Mouse (Mus musculus) spleen, adult 2 months (tissue): ENCODE measurements around the gene Rpl35. TPM values are rescaled to one million over a fixed set of nuclear protein-coding genes. Genes with fewer than 3 reads are reported as not detected.

Source experiments
- DNase-seq, 2 experiments: peaks; one replicate each; pipeline versions ENCODE4 v3.0.0 to v3.0.0-alpha.2; 2012 to 2021; ENCODE audit warnings: low spot score in 2 of 2, low read depth in 1 of 2
- H3K27ac ChIP-seq: fragments of 200-500 bp; 2 replicates; pipeline ENCODE4 v1.5.1; 2012; ENCODE audit warnings: low read length, inconsistent platforms; ENCODE audit not compliant: insufficient read depth
- H3K27me3 ChIP-seq: fragments of 200-500 bp; 2 replicates; pipeline ENCODE4 v1.6.1; 2012; ENCODE audit warnings: mild to moderate bottlenecking, moderate library complexity, low read length, inconsistent platforms; ENCODE audit not compliant: control insufficient read depth, insufficient read depth
- H3K36me3 ChIP-seq: fragments of 200-500 bp; 2 replicates; pipeline ENCODE4 v1.6.1; 2012; ENCODE audit warnings: mild to moderate bottlenecking, low read length, inconsistent platforms; ENCODE audit not compliant: control insufficient read depth, insufficient read depth
- H3K4me1 ChIP-seq: fragments of 200-500 bp; 2 replicates; pipeline ENCODE4 v1.6.1; 2011; ENCODE audit warnings: inconsistent platforms; ENCODE audit not compliant: control insufficient read depth, insufficient read depth, insufficient read length
- H3K4me3 ChIP-seq: fragments of 200-500 bp; 2 replicates; pipeline ENCODE4 v1.5.1; 2011; ENCODE audit warnings: mild to moderate bottlenecking, inconsistent platforms; ENCODE audit not compliant: insufficient read depth, insufficient read length; ENCODE audit errors: extremely low read depth
- CTCF ChIP-seq: fragments of 200-500 bp; IDR thresholded peaks from 2 replicates; pipeline ENCODE4 v1.5.1; 2011; ENCODE audit warnings: mild to moderate bottlenecking, inconsistent platforms; ENCODE audit not compliant: insufficient read depth, insufficient read length, insufficient replicate concordance; ENCODE audit errors: extremely low read depth
- POLR2A ChIP-seq: fragments of 200-500 bp; IDR thresholded peaks from 2 replicates; pipeline ENCODE4 v1.6.1; 2011; ENCODE audit warnings: low read depth, low read length, inconsistent platforms
- WGBS: fragments of 180-500 bp; shearing (Covaris S2); methylation state at CpG from one replicate; pipeline ENCODE4 v1.1.7; 2018; 5-methylcytosine and 5-hydroxymethylcytosine counted together
- polyA plus RNA-seq: library from polyadenylated mRNA; depleted of rRNA; stranded (reverse); fragments of >200 nt; gene quantifications from 2 replicates; pipeline ENCODE4 v1.2.3, GENCODE M21; 2012; rRNA removed

Rpl35 gene
- polyA plus RNA-seq, 1 experiment, result 149 TPM

DNA sequence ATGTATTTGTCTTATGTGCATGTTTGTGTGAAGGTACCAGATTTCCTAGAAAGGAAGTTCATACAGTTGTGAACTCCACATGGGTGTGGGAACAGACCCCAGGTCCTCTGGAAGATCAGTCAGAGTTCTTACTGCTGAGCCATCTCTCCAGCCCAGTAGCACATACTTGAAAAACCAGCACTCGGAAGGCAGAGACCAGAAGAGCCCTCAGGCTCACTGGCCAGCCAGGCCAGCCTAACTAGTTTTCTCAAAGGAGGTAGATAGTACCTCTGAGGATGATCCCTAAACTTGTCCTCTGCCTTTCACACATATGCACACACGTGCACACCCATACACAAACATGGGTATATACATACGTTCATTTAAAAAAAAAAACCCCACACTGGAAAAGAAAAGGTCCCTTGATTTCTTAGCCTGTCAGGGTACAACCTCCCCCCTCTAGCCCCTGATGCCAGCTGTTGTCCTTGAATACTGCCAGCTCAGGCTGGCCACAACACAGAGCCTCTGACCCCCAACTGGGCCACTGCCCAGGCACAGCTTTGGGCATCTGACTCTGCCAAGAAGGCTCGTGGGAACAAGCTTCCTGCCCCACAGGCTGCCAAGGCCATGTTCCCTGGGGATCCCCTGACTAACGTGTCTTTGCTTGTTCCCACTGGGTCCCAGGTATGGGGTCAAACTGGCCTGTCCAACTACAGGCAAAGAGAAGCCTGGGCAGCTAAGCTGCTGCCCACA lies 52.1 kb downstream of the Rpl35 start:
- Histone ChIP-seq H3K27me3 (no peaks in the 10 kb centered on the region), H3K4me3 (no peak overlapping the region), H3K4me1 (no peaks in the 10 kb centered on the region), H3K36me3 (no peaks in the 10 kb centered on the region), H3K27ac (no peak overlapping the region)
- TF ChIP-seq POLR2A, result no peak
- TF ChIP-seq CTCF, result no peak
- 70% methylated on average over 5 of the region's 5 CpGs for WGBS
- no peak for DNase-seq

Other genes starting within 250 kb of the Rpl35 start
- 0.70 and 1.3 TPM in 2 replicates for gene Nr6a1, start 77.9 kb downstream of the Rpl35 start, polyA plus RNA-seq
- 2.4 and 3.3 TPM in 2 replicates for gene Olfml2a, start 73.6 kb downstream of the Rpl35 start, polyA plus RNA-seq
- gene Wdr38, start 8.1 kb downstream of the Rpl35 start, polyA plus RNA-seq, result 0.44 and 0.50 TPM in 2 replicates
- gene Arpc5l, start 276 bp downstream of the Rpl35 start, polyA plus RNA-seq, result 51.0 and 82.0 TPM in 2 replicates
- 6.4 and 7.7 TPM in 2 replicates for gene Golga1, start 59.9 kb upstream of the Rpl35 start, polyA plus RNA-seq
- 0.80 and 1.6 TPM in 2 replicates for gene Scai, start 185.1 kb upstream of the Rpl35 start, polyA plus RNA-seq
- 11.0 and 11.8 TPM in 2 replicates for gene Ppp6c, start 220.8 kb upstream of the Rpl35 start, polyA plus RNA-seq